Mouse (Mus musculus) T-helper 2 cell (primary cell): Measurements from ENCODE around the gene Slc37a4.
"Not testable (repeated sequence)": the region's sequence is repeated elsewhere in the genome, so short reads cannot be mapped to it uniquely, and the experiment has no call there.

Source experiments
- in situ Hi-C: fragments of 300-600 bp; cut with MboI, MseI; formaldehyde crosslinking; loops from one replicate; pipeline ENCODE4 v1.15.1; 2025; ENCODE audit warnings: high pct_unique_total_duplicates

Gene Slc37a4

DNA sequence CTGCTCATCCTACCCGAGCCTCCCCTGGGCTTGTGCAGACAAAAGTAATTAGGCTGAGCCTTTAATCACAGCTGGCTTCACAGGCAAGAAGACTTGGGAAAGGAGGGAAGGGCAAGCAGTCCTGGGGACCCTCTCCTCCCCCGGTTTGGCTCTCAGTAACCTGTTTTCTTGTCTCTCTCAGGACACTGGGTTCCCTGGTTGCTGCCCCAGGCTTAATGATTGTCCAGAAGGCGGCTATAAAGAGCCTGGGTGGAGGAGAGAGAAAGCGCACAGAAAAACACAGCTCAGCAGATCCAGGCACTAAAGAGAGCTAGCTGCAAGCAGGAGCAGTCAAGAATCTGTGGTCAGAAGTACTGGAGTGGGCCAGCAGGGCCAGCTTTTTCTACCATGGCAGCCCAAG is 1.4 kb downstream of the Slc37a4 start:
- in situ Hi-C loops = loop anchor here (5.0 kb wide), 2 partner anchors 56 to 84 kb away; partner anchors contain the start of genes Bcl9l and Hmbs

GRCm38 (mm10) chr9:44398551-44398950 is 1.9 kb downstream of the Slc37a4 start:
- in situ Hi-C loops = loop anchor here (5.0 kb wide), 2 partner anchors 56 to 84 kb away; partner anchors contain the start of genes Bcl9l and Hmbs

DNA sequence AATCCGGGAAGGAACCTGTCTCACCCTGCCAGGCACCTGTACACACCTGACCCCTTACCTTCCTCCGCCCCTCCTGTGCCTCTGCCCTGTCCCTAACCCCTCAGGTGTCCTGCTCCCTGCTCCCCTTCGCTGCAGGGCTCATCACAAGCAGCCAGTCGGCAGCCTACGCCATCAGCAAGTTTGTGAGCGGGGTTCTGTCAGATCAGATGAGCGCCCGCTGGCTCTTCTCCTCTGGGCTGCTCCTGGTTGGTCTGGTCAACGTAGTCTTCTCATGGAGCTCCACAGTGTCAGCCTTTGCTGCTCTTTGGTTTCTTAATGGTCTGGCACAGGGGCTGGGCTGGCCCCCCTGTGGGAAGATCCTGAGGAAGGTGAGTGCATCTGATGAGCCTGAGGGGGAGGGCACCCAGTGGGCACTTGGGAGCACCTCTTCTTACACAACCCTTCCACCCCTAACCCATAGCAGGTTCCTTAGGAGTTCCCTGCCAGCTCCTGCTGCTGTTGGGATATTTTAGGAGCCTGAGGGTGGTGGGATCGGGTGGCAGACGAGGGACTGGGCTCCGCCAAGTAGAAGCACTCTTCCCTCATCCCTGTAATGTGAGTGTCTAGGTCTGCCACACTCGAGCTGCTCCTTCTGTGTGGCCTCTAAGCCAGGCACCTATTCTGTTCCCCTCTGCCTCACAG is 2.6 kb downstream of the Slc37a4 start:
- in situ Hi-C loops = loop anchor here (5.0 kb wide), 2 partner anchors 57 to 83 kb away; partner anchors contain the start of genes Bcl9l and Hmbs

DNA sequence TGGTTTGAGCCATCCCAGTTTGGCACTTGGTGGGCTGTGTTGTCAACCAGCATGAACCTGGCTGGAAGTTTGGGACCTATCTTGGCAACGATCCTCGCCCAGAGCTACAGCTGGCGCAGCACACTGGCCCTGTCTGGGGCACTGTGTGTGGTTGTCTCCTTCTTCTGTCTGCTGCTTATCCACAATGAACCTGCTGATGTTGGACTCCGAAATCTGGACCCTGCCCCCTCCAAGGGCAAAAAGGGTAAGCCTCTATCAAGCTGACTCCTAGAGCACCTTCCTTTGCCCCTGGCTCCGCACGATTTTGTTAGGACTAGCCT is 3.1 kb downstream of the Slc37a4 start:
- in situ Hi-C loops = loop anchor here (5.0 kb wide), 2 partner anchors 57 to 83 kb away; partner anchors contain the start of genes Bcl9l and Hmbs

GRCm38 (mm10) chr9:44401081-44401480 is 4.4 kb downstream of the Slc37a4 start:
- in situ Hi-C loops = no loop called here

DNA sequence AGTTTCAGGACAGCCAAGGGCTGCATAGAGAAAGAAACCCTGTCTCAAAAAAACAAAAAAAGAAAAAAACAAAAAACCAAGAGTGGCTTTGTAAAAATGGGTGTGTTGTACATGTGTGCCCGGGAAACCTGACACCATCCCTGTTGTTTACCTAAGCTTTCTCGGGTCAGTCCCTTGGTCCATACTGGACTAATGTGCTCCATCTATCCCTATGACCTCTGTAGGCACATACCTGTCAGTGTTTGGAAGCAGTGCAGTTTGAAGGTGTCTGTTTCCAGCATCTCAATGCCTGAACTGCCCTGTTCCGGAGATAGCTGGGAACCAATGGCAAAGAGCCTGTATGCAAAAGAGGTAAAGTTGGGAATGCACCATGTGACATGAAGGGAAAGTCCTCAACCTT is 8.4 kb downstream of the Slc37a4 start:
- in situ Hi-C loops = no loop called here

GRCm38 (mm10) chr9:44406906-44407751 is 10.5 kb downstream of the Slc37a4 start, which contains the start of the genes Rps25 and Trappc4:
Gene Rps25 (plus strand): TSS chr9:44407139.
Gene Trappc4 (minus strand): TSS chr9:44407600.
- in situ Hi-C loops = no loop called here

GRCm38 (mm10) chr9:44407752-44408097 is 11.1 kb downstream of the Slc37a4 start:
- in situ Hi-C loops = no loop called here

DNA sequence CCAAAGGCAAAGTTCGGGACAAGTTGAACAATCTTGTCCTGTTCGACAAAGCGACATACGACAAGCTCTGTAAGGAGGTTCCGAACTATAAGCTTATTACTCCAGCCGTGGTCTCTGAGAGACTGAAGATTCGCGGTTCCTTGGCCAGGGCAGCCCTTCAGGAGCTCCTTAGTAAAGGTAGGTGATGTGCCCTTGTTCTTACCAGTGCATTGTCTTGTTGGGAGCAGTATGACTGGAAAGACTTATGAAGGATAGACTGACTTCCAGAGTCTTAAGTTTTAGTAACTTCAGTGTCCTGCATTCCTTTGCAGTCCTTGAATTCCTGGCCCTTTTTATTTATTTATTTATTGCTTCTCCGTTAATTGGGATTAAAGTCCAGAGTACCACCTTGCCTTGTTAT is 12.0 kb downstream of the Slc37a4 start:
- in situ Hi-C loops = not testable (repeated sequence)

GRCm38 (mm10) chr9:44410647-44411336 is 14.1 kb downstream of the Slc37a4 start:
- in situ Hi-C loops = no loop called here

GRCm38 (mm10) chr9:44411601-44412130 is 15.0 kb downstream of the Slc37a4 start:
- in situ Hi-C loops = no loop called here

- in situ Hi-C loops = no loop called here
Measured at GRCm38 (mm10) chr9:44412306-44412705, 15.7 kb downstream of the Slc37a4 start.

DNA sequence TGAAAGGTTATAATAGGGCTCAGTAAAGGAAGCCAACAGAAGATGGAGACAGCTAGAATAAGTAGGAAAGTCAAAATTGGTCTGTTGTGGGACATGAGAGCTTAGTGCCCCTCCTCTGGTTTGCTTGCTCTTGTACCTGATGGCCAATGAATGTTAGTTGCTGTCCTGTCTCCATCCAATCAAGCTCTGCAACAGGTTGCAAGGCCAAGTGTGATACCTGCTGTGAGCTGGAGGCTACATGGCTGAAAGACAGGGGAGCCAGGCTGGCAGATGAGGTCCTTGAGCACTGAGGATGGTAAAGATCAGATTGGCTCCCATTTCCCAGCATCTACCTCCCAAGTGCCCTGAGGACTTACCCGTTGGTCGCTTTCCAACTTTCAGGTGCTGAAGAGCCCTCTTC is 16.1 kb downstream of the Slc37a4 start:
- in situ Hi-C loops = no loop called here

DNA sequence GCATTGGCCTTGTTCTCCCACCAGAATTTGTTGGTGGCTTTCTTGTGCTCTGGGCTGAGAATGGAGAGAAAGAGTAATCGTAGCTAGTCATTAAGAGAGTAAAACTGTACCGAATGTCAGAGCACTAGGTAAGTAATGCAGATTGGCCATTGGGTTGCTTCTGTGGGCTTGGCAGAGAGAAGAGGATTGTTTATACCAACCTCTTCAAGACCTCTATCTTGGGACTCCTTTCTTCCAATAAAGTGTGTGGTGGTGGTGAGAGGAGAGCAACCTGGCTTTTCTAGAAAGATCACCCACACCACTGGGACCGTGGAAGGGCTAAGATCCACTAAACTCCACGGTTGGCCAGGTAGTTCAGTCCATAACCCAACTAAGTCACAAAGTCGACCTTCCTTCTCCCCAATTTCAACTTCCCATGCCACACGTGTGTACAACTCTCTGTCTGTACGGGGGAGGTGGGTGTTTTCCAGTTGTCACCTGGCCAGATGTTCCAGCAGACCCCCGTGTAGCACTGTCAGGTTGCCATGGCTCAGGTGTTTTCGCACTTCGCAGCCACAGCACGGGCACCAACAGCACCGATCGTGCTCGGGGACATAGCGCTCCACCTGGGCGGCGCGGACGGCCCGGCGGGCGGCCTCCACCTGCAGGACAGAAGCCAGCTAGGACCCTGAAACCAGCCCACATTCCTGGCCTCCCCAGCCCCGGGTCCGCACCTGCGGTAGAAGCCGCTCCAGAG is 20.7 kb downstream of the Slc37a4 start:
- in situ Hi-C loops = no loop called here

GRCm38 (mm10) chr9:44417892-44418363 is 21.3 kb downstream of the Slc37a4 start:
- in situ Hi-C loops = no loop called here

DNA sequence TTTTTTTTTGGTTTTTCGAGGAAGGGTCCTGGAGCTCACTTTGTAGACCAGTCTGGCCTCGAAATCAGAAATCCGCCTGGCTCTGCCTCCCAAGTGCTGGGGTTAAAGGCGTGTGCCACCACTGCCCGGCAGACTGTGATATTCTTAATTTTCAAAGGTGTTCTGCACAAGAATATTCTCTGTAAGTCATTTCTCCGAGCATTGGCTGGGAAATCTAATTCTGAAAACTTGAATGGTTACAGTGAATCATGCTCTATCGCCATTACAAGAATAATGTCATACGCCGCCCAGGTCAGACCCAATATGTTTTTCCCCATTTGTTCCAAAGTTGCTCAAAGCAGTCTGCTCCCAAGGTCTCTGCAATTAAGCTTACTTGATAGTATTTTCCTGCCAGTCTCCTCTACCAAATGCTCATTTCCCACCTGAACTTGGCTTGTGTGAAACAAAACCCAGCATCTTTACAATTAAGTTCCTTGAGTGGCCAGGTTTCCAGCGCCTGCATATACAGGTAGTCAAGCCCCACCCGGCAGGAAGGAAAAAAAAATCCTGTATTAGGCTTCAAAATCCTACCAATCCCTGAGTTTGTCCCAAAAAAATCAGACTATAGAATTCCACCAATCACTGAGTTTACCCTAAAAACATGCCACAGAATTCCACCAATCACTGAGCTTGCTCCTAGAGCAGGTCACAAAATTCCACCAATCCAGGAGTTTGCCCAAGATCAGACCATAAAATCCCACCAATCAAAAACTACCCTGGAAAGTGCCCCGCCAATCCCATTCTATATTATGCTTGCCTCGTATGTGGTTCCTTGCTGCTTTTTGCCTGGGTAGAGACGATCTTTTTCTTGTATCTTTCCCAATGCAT is 22.1 kb downstream of the Slc37a4 start, which contains the start of gene Ccdc84:
Gene Ccdc84 (minus strand): TSS at position 51 of the 867 bp plus-strand sequence.
- in situ Hi-C loops = no loop called here

DNA sequence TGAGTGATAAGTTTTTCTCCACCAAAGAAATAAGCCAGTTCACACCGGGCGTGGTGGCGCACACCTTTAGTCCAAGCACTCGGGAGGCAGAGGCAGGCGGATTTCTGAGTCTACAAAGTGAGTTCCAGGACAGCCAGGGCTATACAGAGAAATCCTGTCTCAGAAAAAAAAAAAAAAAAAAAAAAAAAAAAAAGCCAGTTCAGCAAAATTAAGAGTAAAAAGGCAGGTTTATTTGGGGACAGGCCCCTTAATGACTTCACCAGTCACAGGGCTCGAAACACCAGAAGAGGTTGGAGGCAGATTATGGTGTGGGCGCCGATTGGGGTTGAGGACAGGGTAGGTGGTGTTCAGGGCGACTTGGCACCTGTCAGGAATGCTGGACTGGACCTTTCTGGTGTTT is 23.1 kb downstream of the Slc37a4 start:
- in situ Hi-C loops = not testable (repeated sequence)

GRCm38 (mm10) chr9:44420280-44420898 is 23.7 kb downstream of the Slc37a4 start:
- in situ Hi-C loops = no loop called here

- in situ Hi-C loops = no loop called here
Measured at GRCm38 (mm10) chr9:44423576-44423975, 26.9 kb downstream of the Slc37a4 start.
